Mouse (Mus musculus) bone marrow macrophage, adult 2 months (primary cell): ENCODE measurements at regions not wholly inside any gene's neighbourhood (a gene's known extent, or its start where the extent isn't known, plus 50 kb on each side); places are given as distances from the start of the nearest gene placed in this dataset.

Experiments
- CTCF ChIP-seq: IDR thresholded peaks from 2 replicates; pipeline ENCODE4 v1.5.1; 2012; ENCODE audit warnings: low read depth, mild to moderate bottlenecking, low read length, moderate library complexity
- POLR2A ChIP-seq: IDR thresholded peaks from 2 replicates; pipeline ENCODE4 v1.6.1; 2012; ENCODE audit warnings: mild to moderate bottlenecking, low read depth, low read length, borderline replicate concordance

DNA sequence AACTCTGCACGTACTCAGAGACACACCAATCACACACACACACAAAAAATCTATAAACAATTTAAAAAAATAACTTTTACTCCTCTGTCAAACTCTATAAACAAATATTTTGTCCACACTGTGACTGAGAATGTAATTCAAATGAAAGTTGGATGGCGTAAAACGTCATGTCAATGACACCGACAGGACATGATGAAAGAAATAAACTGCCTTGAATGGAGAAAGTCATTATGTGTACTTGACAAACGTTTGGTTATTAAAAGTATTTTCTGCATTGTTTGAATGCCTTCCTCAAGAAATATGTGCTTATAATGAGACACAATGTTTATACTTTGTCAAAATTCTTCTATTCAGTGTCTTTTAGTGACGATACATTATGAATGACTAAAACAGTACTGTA, 1171.6 kb upstream of the Pcdh20 start:
- TF ChIP-seq CTCF = no peak
- TF ChIP-seq POLR2A = no peak
